Mouse (Mus musculus): ENCODE data around the gene Pak1. TPM values are rescaled to one million over a fixed set of nuclear protein-coding genes. Genes with fewer than 3 reads are reported as not detected.

The Pak1 gene
- polyA plus RNA-seq, 1 experiment from 2014 or later, result 17.2 TPM

DNA sequence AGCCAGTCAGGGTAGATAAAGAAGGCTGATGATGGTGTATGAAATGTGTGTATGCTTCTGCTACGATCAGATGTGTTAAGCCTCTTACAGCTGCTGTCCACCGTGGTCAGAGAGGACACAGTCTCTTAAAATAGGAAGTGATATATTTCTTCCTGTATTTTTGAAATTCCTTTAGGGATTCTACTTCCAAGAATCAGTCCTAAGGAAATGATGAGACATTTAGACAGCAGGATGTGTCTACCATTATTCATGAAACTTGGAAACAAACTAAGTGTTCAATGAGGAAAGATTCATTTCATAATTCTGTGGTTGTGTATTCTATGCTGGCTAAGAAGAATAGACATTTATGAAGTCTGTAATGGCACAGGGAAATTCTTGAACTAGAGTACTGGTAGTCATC, 12.4 kb upstream of the Pak1 start:
- no peak for DNase-seq (ENCODE audit: low spot score)

DNA sequence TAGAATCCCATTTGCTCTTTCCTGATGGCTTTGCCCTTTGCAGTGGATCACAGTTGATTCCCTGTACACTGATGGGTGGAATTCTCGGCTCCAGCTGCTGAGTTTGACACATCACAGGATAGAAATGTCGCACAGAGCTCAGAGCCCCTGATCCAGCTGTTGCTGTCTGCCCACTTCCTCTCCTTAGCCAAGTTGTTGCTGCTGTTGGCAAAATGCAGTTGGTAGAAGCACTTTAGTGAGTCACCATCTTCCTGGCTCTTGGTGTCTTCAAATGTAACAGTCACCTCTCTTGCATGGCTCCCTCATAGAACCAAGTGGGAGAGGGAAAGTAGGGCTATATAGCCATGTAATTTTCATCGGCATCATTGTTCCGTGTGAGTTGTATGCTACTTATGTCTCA, 11.2 kb upstream of the Pak1 start:
- peak; percentile 12 for DNase-seq (ENCODE audit: low spot score)

DNA sequence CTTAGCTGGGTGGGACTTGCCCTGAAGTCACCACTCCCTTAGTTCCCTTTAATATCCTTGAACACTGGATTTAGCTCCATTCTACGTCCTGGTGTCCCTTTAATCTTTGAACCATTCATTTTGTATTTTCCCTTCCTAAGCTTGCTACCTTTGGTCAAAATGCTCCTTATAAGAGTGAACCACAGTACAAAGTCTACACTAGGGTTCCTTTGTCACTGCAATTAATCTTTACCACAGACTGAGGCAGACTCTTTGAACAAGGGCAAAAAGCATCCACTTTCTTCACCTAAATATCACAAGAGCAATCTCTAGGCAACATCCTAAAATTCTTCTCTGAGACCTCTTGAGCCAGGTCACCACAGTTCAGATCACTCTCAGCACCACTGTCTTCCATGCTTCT, 8.1 kb upstream of the Pak1 start:
- DNase-seq (ENCODE audit: low spot score), result no peak

- no peak for DNase-seq (ENCODE audit: low spot score)
These were observed 7.5 kb upstream of the Pak1 start for GRCm38 (mm10) chr7:97780815-97781214.

- DNase-seq (ENCODE audit: low spot score), result no peak
These were observed 6.8 kb upstream of the Pak1 start for GRCm38 (mm10) chr7:97781496-97781895.

- DNase-seq (ENCODE audit: low spot score), result no peak
These were observed 4.8 kb upstream of the Pak1 start for GRCm38 (mm10) chr7:97783523-97783922.

GRCm38 (mm10) chr7:97788669-97789483, 535 bp downstream of the Pak1 start:
- DNase-seq (ENCODE audit: low spot score), result peak; percentile 24

GRCm38 (mm10) chr7:97790272-97790671, 1.9 kb downstream of the Pak1 start:
- no peak for DNase-seq (ENCODE audit: low spot score)

DNA sequence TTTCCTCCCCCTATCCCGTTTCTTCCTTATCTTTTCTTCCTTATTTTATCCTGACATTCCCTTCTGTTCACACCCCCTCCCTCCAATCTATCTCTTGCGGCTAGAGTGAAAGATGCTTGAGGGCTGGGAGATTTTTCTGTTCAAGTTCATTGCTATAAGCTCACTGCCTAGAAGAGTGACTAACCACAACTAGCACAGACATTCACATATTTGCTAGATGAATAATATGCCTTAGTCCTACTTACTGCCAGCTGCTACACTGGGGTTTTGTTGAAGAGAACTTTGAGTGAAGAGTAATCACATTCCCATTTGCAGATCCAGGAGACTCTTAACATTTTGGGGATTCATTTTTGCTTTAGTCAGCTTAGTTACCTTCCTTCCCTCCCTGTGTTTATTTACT, 4.0 kb downstream of the Pak1 start:
- no peak for DNase-seq (ENCODE audit: low spot score)

- no peak for DNase-seq (ENCODE audit: low spot score)
These were observed 14.8 kb downstream of the Pak1 start for GRCm38 (mm10) chr7:97803116-97803515.

DNA sequence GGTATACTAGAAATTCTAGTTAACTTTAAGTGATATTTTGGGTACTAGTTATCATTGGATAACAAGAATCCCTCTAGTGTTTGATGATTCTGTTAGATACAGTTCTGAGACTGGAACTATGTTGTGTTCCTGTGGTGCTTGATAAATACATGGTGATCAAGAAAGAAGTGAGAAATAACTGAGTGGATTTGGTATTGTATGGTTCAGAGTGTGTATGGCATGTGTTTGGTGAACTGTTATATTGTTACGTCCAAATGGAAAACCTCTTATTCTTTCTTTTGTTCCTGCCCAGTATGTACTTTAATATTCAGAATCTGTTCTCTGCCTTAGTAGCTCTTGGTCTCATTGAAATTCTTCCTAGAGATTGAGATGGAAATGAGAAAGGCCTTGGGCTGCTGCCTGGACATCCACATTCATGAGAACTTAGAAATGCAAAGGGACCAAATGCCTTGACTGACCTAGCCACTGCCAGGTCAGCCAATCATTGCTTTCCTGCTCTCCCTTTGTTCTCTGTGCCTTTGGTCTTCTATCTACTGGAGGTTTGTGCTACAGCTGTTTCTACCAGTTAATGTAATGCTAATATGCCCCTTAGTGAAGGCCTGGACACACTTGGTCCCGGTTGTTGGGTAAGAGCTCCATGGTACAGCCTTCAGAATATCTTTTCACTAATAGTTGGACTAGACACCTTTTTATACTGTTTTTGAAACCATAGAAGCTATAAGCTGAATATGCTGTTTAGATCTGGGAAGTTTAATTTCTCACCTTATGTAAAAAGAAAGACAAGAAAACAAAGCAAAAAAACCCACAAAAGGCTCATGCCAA, 16.1 kb downstream of the Pak1 start:
- DNase-seq (ENCODE audit: low spot score), result no peak

DNA sequence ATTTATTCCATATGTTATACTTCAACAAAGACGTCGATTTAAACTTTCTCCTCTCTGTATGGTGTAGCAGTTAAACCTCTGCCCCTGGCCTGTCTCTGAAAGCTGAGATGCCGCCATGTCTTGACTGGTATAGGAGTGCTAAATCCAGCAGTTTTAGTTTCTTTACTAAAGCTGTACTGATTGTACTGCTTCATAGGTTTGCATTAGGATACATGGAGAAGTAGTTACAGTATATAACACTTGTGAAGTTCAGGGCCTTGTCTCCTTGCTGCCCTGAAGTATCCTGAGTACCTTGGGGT, 16.7 kb downstream of the Pak1 start:
- DNase-seq (ENCODE audit: low spot score), result no peak

DNA sequence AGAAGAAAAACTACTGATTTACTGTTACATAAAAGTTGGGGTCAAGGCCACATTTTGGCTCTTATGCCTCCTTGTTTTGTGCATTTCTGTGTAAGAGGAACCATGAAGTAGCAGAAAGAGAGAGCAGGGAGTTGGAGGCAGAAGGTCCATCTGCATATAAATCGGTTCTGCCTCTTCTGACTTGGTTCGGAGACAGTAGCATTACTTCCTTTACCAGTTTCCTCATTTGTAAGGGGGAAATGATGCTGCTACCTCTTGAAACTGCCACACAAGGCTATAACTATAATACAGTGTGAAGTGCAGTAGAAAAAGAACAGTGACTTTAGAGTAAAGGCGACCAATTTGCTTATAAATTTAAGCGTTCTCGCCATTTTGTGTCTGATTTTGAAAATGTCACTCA, 21.0 kb downstream of the Pak1 start:
- no peak for DNase-seq (ENCODE audit: low spot score)

- DNase-seq (ENCODE audit: low spot score), result no peak
These were observed 33.5 kb downstream of the Pak1 start for GRCm38 (mm10) chr7:97821875-97822274.

GRCm38 (mm10) chr7:97829091-97829490, 40.8 kb downstream of the Pak1 start:
- DNase-seq (ENCODE audit: low spot score), result no peak

DNA sequence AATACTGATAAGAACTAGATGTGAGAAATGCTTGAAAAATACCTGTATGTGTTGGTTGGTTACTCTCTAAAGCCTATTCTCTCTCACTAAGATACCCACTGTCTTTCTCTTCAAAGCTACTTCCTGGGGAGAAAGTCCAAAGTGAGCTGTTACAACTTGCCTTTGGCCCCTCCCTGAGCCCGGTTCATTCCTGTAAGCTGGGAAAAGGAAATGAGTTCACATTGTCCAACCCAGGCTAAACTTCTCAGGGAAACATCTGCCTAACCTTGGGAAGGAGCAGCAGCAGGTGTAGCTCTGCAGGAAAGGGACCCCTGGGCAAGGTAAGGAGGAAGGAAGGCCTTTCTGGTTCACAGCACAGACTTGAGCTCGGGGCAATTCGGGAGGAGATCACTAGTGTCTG, 42.4 kb downstream of the Pak1 start:
- DNase-seq (ENCODE audit: low spot score), result no peak

- no peak for DNase-seq (ENCODE audit: low spot score)
These were observed 44.6 kb downstream of the Pak1 start for GRCm38 (mm10) chr7:97832987-97833386.

DNA sequence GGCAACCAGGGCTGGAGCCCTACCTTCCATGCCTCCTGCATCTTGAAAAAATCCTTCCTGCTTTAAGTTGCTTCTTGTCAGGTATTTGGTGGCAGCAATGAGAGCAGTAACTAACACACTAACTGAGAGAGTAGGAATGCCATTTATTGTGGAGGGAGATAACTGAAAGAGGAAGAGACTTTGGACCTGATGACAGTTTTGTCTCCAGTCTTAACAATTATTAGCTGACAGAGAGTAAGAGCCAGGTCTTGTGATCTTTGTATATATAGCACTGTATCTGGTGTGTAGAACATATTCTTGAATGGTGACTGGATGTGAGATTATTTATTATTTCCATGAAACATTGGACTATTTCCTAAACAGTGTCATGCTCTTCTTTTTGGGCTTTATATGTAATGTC, 50.2 kb downstream of the Pak1 start:
- DNase-seq (ENCODE audit: low spot score), result no peak

DNA sequence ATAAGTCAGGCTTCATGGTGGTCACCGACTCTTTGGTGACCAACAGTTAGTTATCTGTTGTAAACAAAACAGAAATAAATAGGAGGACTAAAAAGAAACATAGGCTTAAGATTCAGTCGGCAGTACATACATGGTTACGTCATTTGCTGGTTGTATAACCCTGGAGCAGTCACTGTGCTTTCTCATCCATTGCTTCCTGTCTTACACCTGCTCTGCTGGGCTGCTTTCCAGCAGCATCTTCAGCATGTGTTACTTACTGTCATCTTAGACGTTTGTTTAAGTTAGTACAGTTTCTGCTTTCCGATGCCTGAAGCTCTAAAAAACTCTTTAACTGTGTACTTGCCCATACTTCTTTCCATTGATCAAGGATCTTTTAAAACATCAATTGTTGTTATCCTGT, 53.0 kb downstream of the Pak1 start:
- DNase-seq (ENCODE audit: low spot score), result no peak

DNA sequence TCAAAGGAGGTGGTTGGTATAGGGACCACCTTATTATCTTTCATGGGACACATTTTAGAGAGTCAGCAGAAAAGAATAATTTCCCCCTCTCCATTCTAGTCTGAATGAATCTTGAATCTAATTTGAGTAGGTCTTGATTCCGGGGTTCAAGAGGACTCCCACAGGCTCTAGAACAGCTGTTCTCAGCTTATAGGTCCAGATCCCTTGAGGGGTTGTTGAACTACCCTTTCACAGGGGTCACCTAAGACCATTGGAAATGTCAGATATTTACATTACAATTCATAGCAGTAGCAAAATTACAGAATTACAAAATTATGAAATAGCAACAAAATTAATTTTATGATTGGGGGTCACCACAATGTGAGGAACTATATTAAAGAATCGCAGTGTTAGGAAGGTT, 54.0 kb downstream of the Pak1 start:
- DNase-seq (ENCODE audit: low spot score), result no peak

GRCm38 (mm10) chr7:97842806-97843570, 54.6 kb downstream of the Pak1 start:
- DNase-seq (ENCODE audit: low spot score), result peak; percentile 91

DNA sequence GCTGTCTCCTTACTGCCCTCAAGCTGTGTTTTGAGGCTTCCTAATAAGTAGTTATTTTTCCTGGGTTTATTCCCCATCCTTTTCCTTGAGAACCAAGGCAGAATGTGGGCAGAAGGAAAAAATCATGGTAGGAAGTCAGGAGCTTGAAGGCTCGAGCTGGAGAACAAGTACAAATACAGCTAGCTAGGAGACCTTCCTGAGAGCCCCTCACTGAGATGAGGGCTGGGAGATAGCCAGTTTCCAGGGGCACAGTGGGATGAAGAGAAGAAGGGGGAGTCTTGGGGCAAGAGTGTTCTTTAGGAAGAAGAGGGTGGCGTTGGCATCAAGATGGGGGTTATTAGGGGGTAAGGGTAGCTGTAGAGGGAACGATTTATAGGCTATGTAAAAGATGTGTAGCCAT, 56.1 kb downstream of the Pak1 start:
- DNase-seq (ENCODE audit: low spot score), result no peak
